Mouse (Mus musculus) embryonic facial prominence, embryonic 12.5 days (tissue): ENCODE results near the gene Fam166a. TPM values are rescaled to one million over a fixed set of nuclear protein-coding genes. Genes with fewer than 3 reads are reported as not detected.
A peak's percentile ranks its signal among the peaks of the same experiment; 100 is the strongest.
"Not testable (repeated sequence)": the region's sequence is repeated elsewhere in the genome, so short reads cannot be mapped to it uniquely, and the experiment has no call there.

Source experiments
- ATAC-seq: fragments of 200-750 bp; cut with Nextera tagmentation; 2 replicates; pipeline ENCODE4 v1.8.0; 2017; ENCODE audit not compliant: insufficient number of reproducible peaks, insufficient read depth, low FRiP score, low TSS enrichment
- H3K27ac ChIP-seq: fragments of 300-500 bp; sonication (generic); 2 replicates; pipeline ENCODE4 v1.5.1; 2016; ENCODE audit warnings: mild to moderate bottlenecking
- H3K27me3 ChIP-seq: fragments of 300-500 bp; sonication (generic); 2 replicates; pipeline ENCODE4 v1.6.1; 2016; ENCODE audit warnings: mild to moderate bottlenecking, moderate library complexity
- H3K36me3 ChIP-seq: fragments of 300-500 bp; sonication (generic); 2 replicates; pipeline ENCODE4 v1.6.1; 2016; ENCODE audit warnings: mild to moderate bottlenecking
- H3K4me1 ChIP-seq: fragments of 300-500 bp; sonication (generic); 2 replicates; pipeline ENCODE4 v1.6.1; 2016
- H3K4me2 ChIP-seq: fragments of 300-500 bp; sonication (generic); replicated peaks from 2 replicates; pipeline ENCODE4 v1.6.1; 2016; ENCODE audit warnings: mild to moderate bottlenecking, moderate library complexity
- H3K4me3 ChIP-seq: fragments of 300-500 bp; sonication (generic); 2 replicates; pipeline ENCODE4 v1.5.1; 2016; ENCODE audit warnings: mild to moderate bottlenecking
- H3K9ac ChIP-seq: fragments of 300-500 bp; sonication (generic); 2 replicates; pipeline ENCODE4 v1.6.1; 2016; ENCODE audit warnings: mild to moderate bottlenecking, moderate library complexity
- H3K9me3 ChIP-seq: fragments of 300-500 bp; sonication (generic); 2 replicates; pipeline ENCODE4 v1.6.1; 2016; ENCODE audit warnings: mild to moderate bottlenecking, moderate library complexity
- WGBS: fragments of 180-500 bp; shearing (Covaris S2); methylation state at CpG from one replicate; pipeline ENCODE4 v1.1.7; 2016; 5-methylcytosine and 5-hydroxymethylcytosine counted together
- polyA plus RNA-seq: library from polyadenylated mRNA; unstranded; fragments of >200 nt; fragmentation: Nextera tagmentation; extraction: Ambion mirVana; gene quantifications from 2 replicates; pipeline ENCODE4 v1.2.1, GENCODE M21; 2016

The Fam166a gene
- polyA plus RNA-seq, 1 experiment from 2014 or later, result not detected

GRCm38 (mm10) chr2:25246183-25247072 lies 27.9 kb downstream of the Fam166a start, which contains the start of gene AL732309.1:
Gene AL732309.1 (minus strand): TSS chr2:25246863.
- ATAC-seq, result no peak
- peaks cover 48% of the 10 kb centered on the region for H3K36me3 ChIP-seq
- H3K4me3 ChIP-seq, result no peak within 1 kb of the TSS
- no peak within 1 kb of the TSS for H3K27ac ChIP-seq
- peak within 1 kb of the TSS; percentile 15; the same call in 1 of the 2 replicates for H3K9ac ChIP-seq
- peaks cover 13% of the 10 kb centered on the region for H3K4me1 ChIP-seq
- no peak within 1 kb of the TSS for H3K4me2 ChIP-seq
- peaks cover 28% of the 10 kb centered on the region for H3K27me3 ChIP-seq
- no peaks in the 10 kb centered on the region for H3K9me3 ChIP-seq
- WGBS, result 93% methylated on average over 10 of the region's 10 CpGs

- Histone ChIP-seq H3K9me3 (no peaks in the 10 kb centered on the region), H3K36me3 (peaks cover 34% of the 10 kb centered on the region), H3K27ac (no peak overlapping the region), H3K27me3 (no peaks in the 10 kb centered on the region), H3K9ac (no peak overlapping the region), H3K4me2 (no peak overlapping the region), H3K4me1 (peaks cover 14% of the 10 kb centered on the region), H3K4me3 (no peak overlapping the region)
- WGBS, result 83% methylated on average over 1 of the region's 1 CpGs
- no peak for ATAC-seq
Measured at GRCm38 (mm10) chr2:25252331-25252730, 33.8 kb downstream of the Fam166a start.

GRCm38 (mm10) chr2:25255284-25255779 lies 36.8 kb downstream of the Fam166a start, which contains the start of gene Tmem203:
Gene Tmem203 (plus strand): TSS chr2:25255439.
- Histone ChIP-seq H3K9ac (peak within 1 kb of the TSS; percentile 87), H3K27ac (peak within 1 kb of the TSS; percentile 74), H3K27me3 (no peaks in the 10 kb centered on the region), H3K4me2 (peak within 1 kb of the TSS; percentile 97), H3K4me1 (peaks cover 14% of the 10 kb centered on the region), H3K9me3 (no peaks in the 10 kb centered on the region), H3K4me3 (peak within 1 kb of the TSS; percentile 98), H3K36me3 (peaks cover 5% of the 10 kb centered on the region)
- WGBS, result under 1% methylated on average over 39 of the region's 39 CpGs
- peak; percentile 58 for ATAC-seq

GRCm38 (mm10) chr2:25256443-25257109 lies 38.0 kb downstream of the Fam166a start:
- not testable (repeated sequence) for H3K9ac ChIP-seq, ATAC-seq
- H3K4me3 ChIP-seq, result peak overlapping the region; percentile 98

GRCm38 (mm10) chr2:25257250-25257649 lies 38.7 kb downstream of the Fam166a start:
- H3K36me3 ChIP-seq, ATAC-seq, H3K9me3 ChIP-seq, H3K27ac ChIP-seq, H3K27me3 ChIP-seq, H3K4me2 ChIP-seq, H3K4me3 ChIP-seq, H3K9ac ChIP-seq: not testable (repeated sequence)
- H3K4me1 ChIP-seq, result peaks cover 14% of the 10 kb centered on the region
- 90% methylated on average over 5 of the region's 5 CpGs for WGBS

More at GRCm38 (mm10) chr2:25256443-25257109, 38.0 kb downstream of the Fam166a start:
- peak overlapping the region; percentile 97 for H3K4me2 ChIP-seq
- H3K27ac ChIP-seq, H3K9me3 ChIP-seq, H3K36me3 ChIP-seq, H3K27me3 ChIP-seq: not testable (repeated sequence)
- WGBS, result 59% methylated on average over 12 of the region's 12 CpGs
- peaks cover 14% of the 10 kb centered on the region for H3K4me1 ChIP-seq

GRCm38 (mm10) chr2:25258887-25259286 lies 40.3 kb downstream of the Fam166a start:
- Histone ChIP-seq H3K36me3 (no peaks in the 10 kb centered on the region), H3K4me1 (peaks cover 23% of the 10 kb centered on the region), H3K27me3 (peaks cover 11% of the 10 kb centered on the region), H3K9ac (no peak overlapping the region), H3K4me3 (no peak overlapping the region), H3K27ac (no peak overlapping the region), H3K9me3 (no peaks in the 10 kb centered on the region), H3K4me2 (no peak overlapping the region)
- 55% methylated on average over 2 of the region's 2 CpGs for WGBS
- ATAC-seq, result no peak

GRCm38 (mm10) chr2:25261870-25262269 lies 43.3 kb downstream of the Fam166a start:
- peak overlapping the region; percentile 98 for H3K4me2 ChIP-seq
- H3K27ac ChIP-seq, result peak overlapping the region; percentile 14; the same call in 1 of the 2 replicates
- peaks cover 23% of the 10 kb centered on the region for H3K27me3 ChIP-seq
- ATAC-seq, result no peak
- H3K4me3 ChIP-seq, result peak overlapping the region; percentile 58
- no peaks in the 10 kb centered on the region for H3K9me3 ChIP-seq
- peaks cover 31% of the 10 kb centered on the region for H3K4me1 ChIP-seq
- H3K9ac ChIP-seq, result no peak overlapping the region
- 42% methylated on average over 12 of the region's 12 CpGs for WGBS
- 0 out of 2 replicates have a peak, but pooled peaks cover 2% of the 10 kb centered on the region for H3K36me3 ChIP-seq

GRCm38 (mm10) chr2:25262291-25262767 lies 43.8 kb downstream of the Fam166a start, which contains the start of gene Tprn:
Gene Tprn (plus strand): TSS chr2:25262618.
- Histone ChIP-seq H3K9me3 (no peaks in the 10 kb centered on the region), H3K4me3 (peak within 1 kb of the TSS; percentile 58), H3K36me3 (peaks cover 6% of the 10 kb centered on the region; the same call in 1 of the 2 replicates), H3K27me3 (peaks cover 23% of the 10 kb centered on the region), H3K9ac (peak within 1 kb of the TSS; percentile 74), H3K4me2 (peak within 1 kb of the TSS; percentile 98), H3K27ac (peak within 1 kb of the TSS; percentile 14; the same call in 1 of the 2 replicates), H3K4me1 (peaks cover 33% of the 10 kb centered on the region)
- WGBS, result 0% methylated on average over 39 of the region's 39 CpGs
- peak; percentile 99 for ATAC-seq

GRCm38 (mm10) chr2:25262795-25263622 lies 44.5 kb downstream of the Fam166a start:
- Histone ChIP-seq H3K4me2 (peak overlapping the region; percentile 98), H3K36me3 (peaks cover 7% of the 10 kb centered on the region; the same call in 1 of the 2 replicates), H3K27ac (no peak overlapping the region), H3K27me3 (peaks cover 23% of the 10 kb centered on the region), H3K9ac (peak overlapping the region; percentile 74), H3K4me1 (peaks cover 34% of the 10 kb centered on the region), H3K9me3 (no peaks in the 10 kb centered on the region), H3K4me3 (peak overlapping the region; percentile 58)
- WGBS, result under 1% methylated on average over 82 of the region's 82 CpGs
- no peak; the same call in 1 of the 2 replicates for ATAC-seq

GRCm38 (mm10) chr2:25263623-25264285 lies 45.2 kb downstream of the Fam166a start:
- 21% methylated on average over 12 of the region's 12 CpGs for WGBS
- Histone ChIP-seq H3K9me3 (no peaks in the 10 kb centered on the region), H3K4me1 (peaks cover 34% of the 10 kb centered on the region), H3K36me3 (peaks cover 9% of the 10 kb centered on the region; the same call in 1 of the 2 replicates), H3K9ac (peak overlapping the region; percentile 74), H3K4me2 (peak overlapping the region; percentile 98), H3K4me3 (peak overlapping the region; percentile 58), H3K27ac (no peak overlapping the region), H3K27me3 (peaks cover 23% of the 10 kb centered on the region)
- no peak for ATAC-seq
